Mouse (Mus musculus) cerebellum, adult (tissue): ENCODE measurements around the gene Cul5.

ENCODE experiments used
- ATAC-seq: cut with Nextera tagmentation; 2 replicates; pipeline ENCODE4 v1.9.2; 2017; ENCODE audit warnings: mild to moderate bottlenecking, moderate library complexity, mixed read lengths; ENCODE audit not compliant: insufficient number of reproducible peaks, low FRiP score, low TSS enrichment

The Cul5 gene

GRCm38 (mm10) chr9:53609306-53609967 is 60.4 kb downstream of the Cul5 start:
- ATAC-seq: 0 out of 2 replicates have a peak, but pooled peaks have one; percentile 46

- ATAC-seq: no peak
Measured at GRCm38 (mm10) chr9:53607816-53608215, 62.0 kb downstream of the Cul5 start.

- no peak for ATAC-seq
Measured at GRCm38 (mm10) chr9:53607192-53607591, 62.6 kb downstream of the Cul5 start.

GRCm38 (mm10) chr9:53604954-53605353 is 64.9 kb downstream of the Cul5 start:
- no peak for ATAC-seq

GRCm38 (mm10) chr9:53603849-53604248 is 66.0 kb downstream of the Cul5 start:
- ATAC-seq: no peak

- ATAC-seq: no peak
Measured at GRCm38 (mm10) chr9:53603384-53603783, 66.4 kb downstream of the Cul5 start.

GRCm38 (mm10) chr9:53601541-53601940 is 68.3 kb downstream of the Cul5 start:
- no peak for ATAC-seq

GRCm38 (mm10) chr9:53598631-53599030 is 71.2 kb downstream of the Cul5 start:
- no peak for ATAC-seq

- ATAC-seq: no peak
Measured at GRCm38 (mm10) chr9:53596971-53597600, 72.7 kb downstream of the Cul5 start.

- ATAC-seq: no peak
Measured at GRCm38 (mm10) chr9:53594764-53595163, 75.0 kb downstream of the Cul5 start.

- peak; percentile 61; the same call in 1 of the 2 replicates for ATAC-seq
Measured at GRCm38 (mm10) chr9:53581870-53582269, 87.9 kb downstream of the Cul5 start.

- ATAC-seq: no peak
Measured at GRCm38 (mm10) chr9:53575721-53576120, 94.1 kb downstream of the Cul5 start.

GRCm38 (mm10) chr9:53572516-53573307 is 97.1 kb downstream of the Cul5 start:
- ATAC-seq: no peak

- no peak for ATAC-seq
Measured at GRCm38 (mm10) chr9:53570662-53571061, 99.2 kb downstream of the Cul5 start.
